Mouse (Mus musculus) CH12.LX (cell line): Measurements from ENCODE around the gene Tet3. TPM values are rescaled to one million over a fixed set of nuclear protein-coding genes. Genes with fewer than 3 reads are reported as not detected.

ENCODE experiments used
- DNase-seq: peaks from one replicate; pipeline ENCODE4 v3.0.0-alpha.2; 2013; ENCODE audit errors: extremely low read depth
- H3K27ac ChIP-seq: 2 replicates; pipeline ENCODE4 v1.5.1; 2012; ENCODE audit warnings: low read depth, mild to moderate bottlenecking, control low read depth, moderate library complexity; ENCODE audit not compliant: insufficient read depth
- H3K27me3 ChIP-seq: replicated peaks from 2 replicates; pipeline ENCODE3; 2012; ENCODE audit warnings: inconsistent platforms
- H3K36me3 ChIP-seq, 2 experiments: replicated peaks in 1 of 2; 2 replicates each; pipeline versions ENCODE3 to v1.6.1; 2012; ENCODE audit warnings: inconsistent platforms in 1 of 2, low read length in 1 of 2, mild to moderate bottlenecking in 1 of 2, mixed read lengths in 1 of 2, moderate library complexity in 1 of 2; ENCODE audit not compliant: control insufficient read depth in 1 of 2, insufficient read depth in 1 of 2
- H3K4me1 ChIP-seq, 2 experiments: 2 replicates each; pipeline ENCODE4 v1.6.1; 2012; ENCODE audit warnings: inconsistent platforms in 1 of 2, moderate library complexity in 1 of 2; ENCODE audit not compliant: insufficient read depth in 2 of 2, control insufficient read depth in 1 of 2
- H3K4me2 ChIP-seq: 2 replicates; pipeline ENCODE4 v1.6.1; 2012; ENCODE audit warnings: low read depth, mild to moderate bottlenecking, control low read depth; ENCODE audit not compliant: poor library complexity, insufficient read depth, severe bottlenecking
- H3K4me3 ChIP-seq, 3 experiments: fragments of 150-350 bp in 1 of 3; sonication (generic) in 1 of 3; replicated peaks in 1 of 3; 2 replicates each; pipeline versions ENCODE3 to v1.5.1; 2011 to 2012; ENCODE audit warnings: low read depth in 2 of 3, low read length in 2 of 3, mild to moderate bottlenecking in 2 of 3, moderate library complexity in 2 of 3, control low read depth in 1 of 3, improper control_type of control experiment in 1 of 3, inconsistent platforms in 1 of 3, mixed read lengths in 1 of 3; ENCODE audit not compliant: poor library complexity in 1 of 3
- H3K79me2 ChIP-seq: replicated peaks from 2 replicates; pipeline ENCODE4 v1.6.1; 2012; ENCODE audit warnings: mild to moderate bottlenecking, moderate library complexity; ENCODE audit not compliant: control insufficient read depth, poor library complexity, insufficient read depth, severe bottlenecking; ENCODE audit errors: extremely low read depth
- H3K9ac ChIP-seq: 2 replicates; pipeline ENCODE4 v1.6.1; 2012; ENCODE audit warnings: low read depth, mild to moderate bottlenecking, control low read depth, moderate library complexity; ENCODE audit not compliant: insufficient read depth
- H3K9me3 ChIP-seq: replicated peaks from 2 replicates; pipeline ENCODE3; 2012; ENCODE audit warnings: low read length, inconsistent platforms, mixed read lengths
- BHLHE40 ChIP-seq: IDR thresholded peaks from 2 replicates; pipeline ENCODE4 v1.6.1; 2011; ENCODE audit warnings: mild to moderate bottlenecking, low read depth, low read length, improper control_type of control experiment
- CHD1 ChIP-seq: IDR thresholded peaks from 2 replicates; pipeline ENCODE4 v1.6.1; 2012; ENCODE audit warnings: low read depth, low read length, improper control_type of control experiment, inconsistent platforms
- CTCF ChIP-seq, 2 experiments: IDR thresholded peaks in 1 of 2; conservative IDR thresholded peaks in 1 of 2; 2 replicates each; pipeline ENCODE4 v1.5.1; 2011 to 2012; ENCODE audit warnings: low read depth in 2 of 2, low read length in 2 of 2, improper control_type of control experiment in 1 of 2, inconsistent platforms in 1 of 2, mild to moderate bottlenecking in 1 of 2, moderate library complexity in 1 of 2
- E2F4 ChIP-seq: IDR thresholded peaks from 2 replicates; pipeline ENCODE4 v1.6.1; 2011; ENCODE audit warnings: low read depth, low read length, improper control_type of control experiment; ENCODE audit not compliant: insufficient replicate concordance
- ELF1 ChIP-seq: IDR thresholded peaks from 2 replicates; pipeline ENCODE4 v1.6.1; 2014; ENCODE audit warnings: low read depth, mild to moderate bottlenecking, inconsistent platforms, low read length, improper control_type of control experiment
- ETS1 ChIP-seq: conservative IDR thresholded peaks from 2 replicates; pipeline ENCODE4 v1.6.1; 2012; ENCODE audit warnings: low read depth, mild to moderate bottlenecking, inconsistent platforms, low read length, improper control_type of control experiment, moderate library complexity
- HCFC1 ChIP-seq: IDR thresholded peaks from 2 replicates; pipeline ENCODE4 v1.6.1; 2012; ENCODE audit warnings: low read depth, mild to moderate bottlenecking, inconsistent platforms, low read length, improper control_type of control experiment
- JUND ChIP-seq: conservative IDR thresholded peaks from 2 replicates; pipeline ENCODE4 v1.6.1; 2011; ENCODE audit warnings: low read depth, low read length, improper control_type of control experiment
- KAT2A ChIP-seq: IDR thresholded peaks from 2 replicates; pipeline ENCODE4 v1.6.1; 2012; ENCODE audit warnings: low read length, improper control_type of control experiment, inconsistent platforms; ENCODE audit not compliant: insufficient replicate concordance
- MAFK ChIP-seq: IDR thresholded peaks from 2 replicates; pipeline ENCODE4 v1.6.1; 2011; ENCODE audit warnings: low read length, improper control_type of control experiment; ENCODE audit not compliant: insufficient replicate concordance
- MAX ChIP-seq: IDR thresholded peaks from 2 replicates; pipeline ENCODE4 v1.6.1; 2011; ENCODE audit warnings: low read length, improper control_type of control experiment
- MAZ ChIP-seq: IDR thresholded peaks from 2 replicates; pipeline ENCODE4 v1.6.1; 2012; ENCODE audit warnings: low read depth, mild to moderate bottlenecking, inconsistent platforms, low read length, improper control_type of control experiment, moderate library complexity
- MEF2A ChIP-seq: IDR thresholded peaks from 2 replicates; pipeline ENCODE4 v1.6.1; 2014; ENCODE audit warnings: low read depth, mild to moderate bottlenecking, inconsistent platforms, low read length, improper control_type of control experiment, borderline replicate concordance
- MXI1 ChIP-seq: IDR thresholded peaks from 2 replicates; pipeline ENCODE4 v1.6.1; 2011; ENCODE audit warnings: mild to moderate bottlenecking, low read depth, low read length, improper control_type of control experiment
- MYC ChIP-seq: IDR thresholded peaks from 2 replicates; pipeline ENCODE4 v1.6.1; 2011; ENCODE audit warnings: low read depth, mild to moderate bottlenecking, improper control_type of control experiment, low read length
- NELFE ChIP-seq: IDR thresholded peaks from 2 replicates; pipeline ENCODE4 v1.6.1; 2011; ENCODE audit warnings: low read depth, low read length, improper control_type of control experiment
- PAX5 ChIP-seq: IDR thresholded peaks from 2 replicates; pipeline ENCODE4 v1.6.1; 2012; ENCODE audit warnings: low read length, inconsistent platforms, mixed read lengths
- POLR2A ChIP-seq: IDR thresholded peaks from 2 replicates; pipeline ENCODE4 v1.6.1; 2011; ENCODE audit warnings: low read depth, mild to moderate bottlenecking, improper control_type of control experiment, low read length
- POLR2AphosphoS2 ChIP-seq: IDR thresholded peaks from 2 replicates; pipeline ENCODE4 v1.6.1; 2011; ENCODE audit warnings: low read depth, low read length, improper control_type of control experiment
- SIN3A ChIP-seq: IDR thresholded peaks from 2 replicates; pipeline ENCODE4 v1.6.1; 2012; ENCODE audit warnings: low read length, improper control_type of control experiment, inconsistent platforms
- TBP ChIP-seq: conservative IDR thresholded peaks from 2 replicates; pipeline ENCODE4 v1.6.1; 2011; ENCODE audit warnings: low read depth, low read length, improper control_type of control experiment
- TCF12 ChIP-seq: IDR thresholded peaks from 2 replicates; pipeline ENCODE4 v1.6.1; 2014; ENCODE audit warnings: low read depth, mild to moderate bottlenecking, inconsistent platforms, low read length, improper control_type of control experiment
- UBTF ChIP-seq: IDR thresholded peaks from 2 replicates; pipeline ENCODE4 v1.6.1; 2012; ENCODE audit warnings: low read depth, mild to moderate bottlenecking, inconsistent platforms, low read length, improper control_type of control experiment, moderate library complexity
- USF1 ChIP-seq: IDR thresholded peaks from 2 replicates; pipeline ENCODE4 v1.6.1; 2014; ENCODE audit warnings: low read depth, mild to moderate bottlenecking, inconsistent platforms, low read length, improper control_type of control experiment
- USF2 ChIP-seq: conservative IDR thresholded peaks from 2 replicates; pipeline ENCODE4 v1.6.1; 2011; ENCODE audit warnings: low read depth, low read length, improper control_type of control experiment
- ZC3H11A ChIP-seq: IDR thresholded peaks from 2 replicates; pipeline ENCODE4 v1.6.1; 2012; ENCODE audit warnings: low read depth, mild to moderate bottlenecking, inconsistent platforms, low read length, improper control_type of control experiment
- ZKSCAN1 ChIP-seq: IDR thresholded peaks from 2 replicates; pipeline ENCODE4 v1.6.1; 2012; ENCODE audit warnings: low read depth, inconsistent platforms, low read length, improper control_type of control experiment, borderline replicate concordance
- ZNF384 ChIP-seq: IDR thresholded peaks from 2 replicates; pipeline ENCODE4 v1.6.1; 2012; ENCODE audit warnings: low read depth, low read length, improper control_type of control experiment, inconsistent platforms
- dilution Hi-C: fragments of 300-500 bp; cut with MboI; formaldehyde crosslinking; loops from 2 replicates; pipeline ENCODE4 v1.14.3; 2020; ENCODE audit warnings: low sequenced_read_pairs; ENCODE audit not compliant: extremely low pct_unique_long_range_greater_than_20kb, extremely low pct_ligation_motif_present
- in situ Hi-C: fragments of 300-500 bp; cut with MboI; formaldehyde crosslinking; loops from 3 replicates; pipeline ENCODE4 v1.14.3; 2019; ENCODE audit warnings: low sequenced_read_pairs, low pct_ligation_motif_present, low pct_unique_long_range_greater_than_20kb, mixed read lengths
- polyA plus RNA-seq: library from polyadenylated mRNA; unstranded; fragments of >175 nt; gene quantifications from 2 replicates; pipeline ENCODE4 v1.2.1, GENCODE M21; 2012; ENCODE audit warnings: low read depth; ENCODE audit not compliant: insufficient read length
- total RNA-seq, 2 experiments: library from RNA; depleted of rRNA; stranded (reverse); fragments of 300-350 nt in 1 of 2; fragments of >200 nt in 1 of 2; gene quantifications; 2 replicates each; pipeline ENCODE4 v1.2.3; 2012 to 2014

The Tet3 gene
- total and polyA plus RNA-seq, 3 experiments = 3.2 to 10.0 (median 8.2) TPM

DNA sequence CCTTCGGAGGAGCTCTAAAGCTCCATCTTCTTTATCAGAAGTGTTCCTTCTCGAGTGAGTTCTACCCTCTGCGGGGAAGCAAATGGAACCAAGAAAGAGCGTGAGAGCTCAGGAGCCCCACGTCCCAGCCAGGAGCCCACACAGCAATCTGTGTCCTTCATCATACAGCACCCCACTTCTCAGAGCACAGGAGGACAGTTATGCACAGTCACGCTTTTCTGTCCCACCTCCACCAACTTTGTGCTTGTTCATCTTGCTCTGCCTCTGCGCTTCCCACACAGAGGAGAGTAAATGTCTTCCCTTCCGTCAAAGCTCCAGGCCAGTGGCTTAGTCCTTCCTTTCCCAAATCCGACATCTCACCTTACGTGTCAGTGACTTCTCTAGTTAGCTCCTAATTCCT lies 40.2 kb upstream of the Tet3 start:
- Histone ChIP-seq H3K4me1 (peaks cover 4 to 19% of the 10 kb centered on the region in 2 experiments; a peak in 3 of 4 replicates), H3K9me3 (peaks cover 2% of the 10 kb centered on the region), H3K27me3 (no peaks in the 10 kb centered on the region), H3K27ac (no peak overlapping the region), H3K36me3 (peaks cover 4 to 69% of the 10 kb centered on the region in 2 experiments), H3K4me2 (no peak overlapping the region), H3K4me3 (no peak overlapping the region), H3K79me2 (no peaks in the 10 kb centered on the region; the same call in 1 of the 2 replicates), H3K9ac (no peak overlapping the region)
- TF ChIP-seq ELF1 = no peak
- TF ChIP-seq CTCF (conservative IDR thresholded peaks at IDR 0.05 in 1 of 2, IDR thresholded peaks at IDR 0.05 in 1 of 2; ENCODE audit: low read depth in 2 of 2, low read length in 2 of 2) = no peak
- no peak for TF ChIP-seq HCFC1
- no peak for TF ChIP-seq BHLHE40
- TF ChIP-seq USF1 = no peak
- TF ChIP-seq JUND = no peak
- no peak for TF ChIP-seq MEF2A
- TF ChIP-seq UBTF = no peak
- TF ChIP-seq MYC = no peak
- TF ChIP-seq TBP = no peak
- TF ChIP-seq NELFE = no peak
- TF ChIP-seq POLR2AphosphoS2 = no peak
- no peak for TF ChIP-seq ZNF384
- no peak for TF ChIP-seq USF2
- TF ChIP-seq PAX5 = no peak
- TF ChIP-seq MAFK = no peak
- no peak for TF ChIP-seq MAX
- no peak for TF ChIP-seq E2F4
- TF ChIP-seq ETS1 = no peak
- no peak for TF ChIP-seq SIN3A
- in situ Hi-C loops (no loop called here), dilution Hi-C loops (no loop called here)
- DNase-seq = no peak

DNA sequence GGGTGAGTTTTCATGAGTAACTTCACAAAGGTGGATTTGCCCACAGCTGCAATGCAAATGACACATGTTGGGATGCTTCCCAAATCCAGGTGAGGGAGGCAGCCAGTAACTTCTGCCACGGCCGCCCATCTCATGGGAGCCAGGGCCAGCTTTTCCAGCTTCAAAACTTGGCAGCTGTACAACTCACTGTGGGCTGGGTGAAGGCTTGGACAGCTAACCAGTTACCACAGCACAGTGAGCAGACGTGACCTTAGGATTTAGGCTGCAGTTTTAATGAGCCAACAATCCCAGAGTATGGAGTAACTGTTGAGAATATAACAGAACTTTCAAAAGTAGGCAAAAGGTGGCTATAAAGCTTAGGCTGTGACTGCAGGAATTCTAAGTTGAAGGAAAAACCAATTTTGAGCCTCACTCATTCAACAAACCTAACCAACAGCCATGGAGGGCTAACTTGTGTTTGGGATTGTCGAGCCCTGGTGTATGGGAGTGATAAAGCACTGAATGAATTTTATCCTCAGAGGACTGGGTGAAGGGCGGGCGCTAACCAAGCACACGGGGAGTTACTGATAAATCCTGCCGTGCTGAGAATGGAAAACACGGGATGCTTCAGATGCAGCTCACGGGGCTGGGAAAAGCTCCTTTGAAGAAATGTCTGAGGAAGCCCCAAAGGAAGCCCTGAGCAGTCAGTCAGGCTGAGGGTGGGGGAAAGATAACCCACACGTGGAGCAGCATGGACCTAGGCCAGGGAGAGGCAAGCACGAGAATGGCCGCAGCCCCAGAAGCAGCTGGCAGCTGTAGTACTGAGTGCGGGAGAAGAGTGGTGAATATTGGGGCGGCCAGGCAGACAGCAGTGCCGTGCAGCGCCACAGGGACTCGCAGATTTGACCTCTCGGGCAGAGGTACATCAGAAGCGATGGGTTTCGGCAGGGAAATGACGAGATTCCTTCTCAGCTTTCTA lies 38.1 kb upstream of the Tet3 start:
- Histone ChIP-seq H3K27me3 (no peaks in the 10 kb centered on the region), H3K27ac (no peak overlapping the region), H3K4me1 (peaks cover 0 to 3% of the 10 kb centered on the region in 2 experiments; a peak in 1 of 4 replicates), H3K4me3 (no peak overlapping the region), H3K4me2 (no peak overlapping the region), H3K36me3 (peaks cover 7 to 68% of the 10 kb centered on the region in 2 experiments), H3K79me2 (no peaks in the 10 kb centered on the region), H3K9ac (no peak overlapping the region), H3K9me3 (peaks cover 2% of the 10 kb centered on the region)
- TF ChIP-seq MXI1 = no peak
- no peak for TF ChIP-seq TCF12
- TF ChIP-seq UBTF = no peak
- no peak for TF ChIP-seq MAZ
- no peak for TF ChIP-seq CHD1
- TF ChIP-seq ZKSCAN1 = no peak
- TF ChIP-seq HCFC1 = no peak
- TF ChIP-seq ZNF384 = no peak
- no peak for TF ChIP-seq ETS1
- TF ChIP-seq USF1 = no peak
- no peak for TF ChIP-seq MYC
- no peak for TF ChIP-seq KAT2A
- TF ChIP-seq POLR2AphosphoS2 = no peak
- TF ChIP-seq USF2 = no peak
- TF ChIP-seq ZC3H11A = no peak
- no peak for TF ChIP-seq POLR2A
- no peak for TF ChIP-seq ELF1
- DNase-seq = no peak
- in situ Hi-C loops = no loop called here
- dilution Hi-C loops = no loop called here
